Mouse (Mus musculus): ENCODE data around the gene Stat1.

Stat1 gene

GRCm38 (mm10) chr1:52120191-52120590 lies 951 bp downstream of the Stat1 start:
- Histone ChIP-seq H3K27me3 (ENCODE audit: insufficient read depth, low read length) (peaks cover 18% of the 10 kb centered on the region), H3K4me1 (replicated peaks; ENCODE audit: low read depth, low read length) (peaks cover 27% of the 10 kb centered on the region), H3K36me3 (ENCODE audit: insufficient read depth, low read length) (peaks cover 18% of the 10 kb centered on the region), H3K4me3 (replicated peaks; ENCODE audit: low read length) (peak overlapping the region; percentile 94), H3K9me3 (ENCODE audit: low read length) (no peaks in the 10 kb centered on the region)
- TF ChIP-seq NANOG (IDR thresholded peaks at IDR 0.05; ENCODE audit: borderline replicate concordance, low read length) (no peak), CTCF (conservative IDR thresholded peaks at IDR 0.05; ENCODE audit: low read length) (no peak), POU5F1 (IDR thresholded peaks at IDR 0.05; ENCODE audit: borderline replicate concordance, low read length) (no peak)

GRCm38 (mm10) chr1:52121052-52121451 lies 1.8 kb downstream of the Stat1 start:
- Histone ChIP-seq H3K9me3 (ENCODE audit: low read length) (no peaks in the 10 kb centered on the region), H3K27me3 (ENCODE audit: insufficient read depth, low read length) (peaks cover 15% of the 10 kb centered on the region), H3K36me3 (ENCODE audit: insufficient read depth, low read length) (peaks cover 18% of the 10 kb centered on the region), H3K4me3 (replicated peaks; ENCODE audit: low read length) (no peak overlapping the region), H3K4me1 (replicated peaks; ENCODE audit: low read depth, low read length) (peaks cover 27% of the 10 kb centered on the region)
- no peak for TF ChIP-seq POU5F1 (IDR thresholded peaks at IDR 0.05; ENCODE audit: borderline replicate concordance, low read length)

GRCm38 (mm10) chr1:52124818-52125217 lies 5.6 kb downstream of the Stat1 start:
- H3K4me1 ChIP-seq (replicated peaks; ENCODE audit: low read depth, low read length), result peaks cover 46% of the 10 kb centered on the region
- no peaks in the 10 kb centered on the region for H3K9me3 ChIP-seq (ENCODE audit: low read length)
- H3K4me3 ChIP-seq (replicated peaks; ENCODE audit: low read length), result no peak overlapping the region
- TF ChIP-seq POU5F1 (IDR thresholded peaks at IDR 0.05; ENCODE audit: borderline replicate concordance, low read length), result no peak
- no peak for TF ChIP-seq CTCF (conservative IDR thresholded peaks at IDR 0.05; ENCODE audit: low read length)
- no peak for TF ChIP-seq NANOG (IDR thresholded peaks at IDR 0.05; ENCODE audit: borderline replicate concordance, low read length)
- peaks cover 12% of the 10 kb centered on the region for H3K27me3 ChIP-seq (ENCODE audit: insufficient read depth, low read length)
- H3K36me3 ChIP-seq (ENCODE audit: insufficient read depth, low read length), result peaks cover 30% of the 10 kb centered on the region

GRCm38 (mm10) chr1:52127350-52127749 lies 8.1 kb downstream of the Stat1 start:
- TF ChIP-seq NANOG (IDR thresholded peaks at IDR 0.05; ENCODE audit: borderline replicate concordance, low read length) (no peak), POU5F1 (IDR thresholded peaks at IDR 0.05; ENCODE audit: borderline replicate concordance, low read length) (no peak), CTCF (conservative IDR thresholded peaks at IDR 0.05; ENCODE audit: low read length) (no peak)
- peaks cover 32% of the 10 kb centered on the region for H3K36me3 ChIP-seq (ENCODE audit: insufficient read depth, low read length)
- no peak overlapping the region for H3K4me3 ChIP-seq (replicated peaks; ENCODE audit: low read length)
- no peaks in the 10 kb centered on the region for H3K27me3 ChIP-seq (ENCODE audit: insufficient read depth, low read length)
- no peaks in the 10 kb centered on the region for H3K9me3 ChIP-seq (ENCODE audit: low read length)
- peaks cover 35% of the 10 kb centered on the region for H3K4me1 ChIP-seq (replicated peaks; ENCODE audit: low read depth, low read length)

- TF ChIP-seq NANOG (IDR thresholded peaks at IDR 0.05; ENCODE audit: borderline replicate concordance, low read length) (no peak), CTCF (conservative IDR thresholded peaks at IDR 0.05; ENCODE audit: low read length) (no peak), POU5F1 (IDR thresholded peaks at IDR 0.05; ENCODE audit: borderline replicate concordance, low read length) (no peak)
- peaks cover 33% of the 10 kb centered on the region for H3K4me1 ChIP-seq (replicated peaks; ENCODE audit: low read depth, low read length)
- H3K4me3 ChIP-seq (replicated peaks; ENCODE audit: low read length), result no peak overlapping the region
- H3K9me3 ChIP-seq (ENCODE audit: low read length), result no peaks in the 10 kb centered on the region
- peaks cover 18% of the 10 kb centered on the region for H3K36me3 ChIP-seq (ENCODE audit: insufficient read depth, low read length)
- no peaks in the 10 kb centered on the region for H3K27me3 ChIP-seq (ENCODE audit: insufficient read depth, low read length)
Observed at GRCm38 (mm10) chr1:52129794-52130193, 10.6 kb downstream of the Stat1 start.

- TF ChIP-seq CTCF (conservative IDR thresholded peaks at IDR 0.05; ENCODE audit: low read length) (no peak), POU5F1 (IDR thresholded peaks at IDR 0.05; ENCODE audit: borderline replicate concordance, low read length) (no peak), NANOG (IDR thresholded peaks at IDR 0.05; ENCODE audit: borderline replicate concordance, low read length) (no peak)
- H3K9me3 ChIP-seq (ENCODE audit: low read length), result no peaks in the 10 kb centered on the region
- peaks cover 24% of the 10 kb centered on the region for H3K4me1 ChIP-seq (replicated peaks; ENCODE audit: low read depth, low read length)
- H3K36me3 ChIP-seq (ENCODE audit: insufficient read depth, low read length), result peaks cover 12% of the 10 kb centered on the region; the same call in 1 of the 2 replicates
- no peak overlapping the region for H3K4me3 ChIP-seq (replicated peaks; ENCODE audit: low read length)
- no peaks in the 10 kb centered on the region for H3K27me3 ChIP-seq (ENCODE audit: insufficient read depth, low read length)
Observed at GRCm38 (mm10) chr1:52131787-52132377, 12.6 kb downstream of the Stat1 start.

- Histone ChIP-seq H3K4me3 (replicated peaks; ENCODE audit: low read length) (no peak overlapping the region), H3K36me3 (ENCODE audit: insufficient read depth, low read length) (peaks cover 23% of the 10 kb centered on the region), H3K4me1 (replicated peaks; ENCODE audit: low read depth, low read length) (peaks cover 22% of the 10 kb centered on the region), H3K27me3 (ENCODE audit: insufficient read depth, low read length) (no peaks in the 10 kb centered on the region), H3K9me3 (ENCODE audit: low read length) (no peaks in the 10 kb centered on the region)
- no peak for TF ChIP-seq POU5F1 (IDR thresholded peaks at IDR 0.05; ENCODE audit: borderline replicate concordance, low read length)
- TF ChIP-seq NANOG (IDR thresholded peaks at IDR 0.05; ENCODE audit: borderline replicate concordance, low read length), result no peak
- no peak for TF ChIP-seq CTCF (conservative IDR thresholded peaks at IDR 0.05; ENCODE audit: low read length)
Observed at GRCm38 (mm10) chr1:52133254-52133653, 14.0 kb downstream of the Stat1 start.

- Histone ChIP-seq H3K4me1 (replicated peaks; ENCODE audit: low read depth, low read length) (peaks cover 5% of the 10 kb centered on the region; the same call in 1 of the 2 replicates), H3K4me3 (replicated peaks; ENCODE audit: low read length) (no peak overlapping the region), H3K27me3 (ENCODE audit: insufficient read depth, low read length) (no peaks in the 10 kb centered on the region), H3K36me3 (ENCODE audit: insufficient read depth, low read length) (peaks cover 43% of the 10 kb centered on the region), H3K9me3 (ENCODE audit: low read length) (no peaks in the 10 kb centered on the region)
- TF ChIP-seq CTCF (conservative IDR thresholded peaks at IDR 0.05; ENCODE audit: low read length) (no peak), POU5F1 (IDR thresholded peaks at IDR 0.05; ENCODE audit: borderline replicate concordance, low read length) (no peak), NANOG (IDR thresholded peaks at IDR 0.05; ENCODE audit: borderline replicate concordance, low read length) (no peak)
Observed at GRCm38 (mm10) chr1:52137292-52137691, 18.1 kb downstream of the Stat1 start.

GRCm38 (mm10) chr1:52140534-52140933 lies 21.3 kb downstream of the Stat1 start:
- H3K36me3 ChIP-seq (ENCODE audit: insufficient read depth, low read length), result peaks cover 54% of the 10 kb centered on the region
- TF ChIP-seq CTCF (conservative IDR thresholded peaks at IDR 0.05; ENCODE audit: low read length) (no peak), NANOG (IDR thresholded peaks at IDR 0.05; ENCODE audit: borderline replicate concordance, low read length) (no peak), POU5F1 (IDR thresholded peaks at IDR 0.05; ENCODE audit: borderline replicate concordance, low read length) (no peak)

More at GRCm38 (mm10) chr1:52140534-52140933, 21.3 kb downstream of the Stat1 start:
- Histone ChIP-seq H3K27me3 (ENCODE audit: insufficient read depth, low read length) (no peaks in the 10 kb centered on the region), H3K4me3 (replicated peaks; ENCODE audit: low read length) (no peak overlapping the region), H3K9me3 (ENCODE audit: low read length) (no peaks in the 10 kb centered on the region), H3K4me1 (replicated peaks; ENCODE audit: low read depth, low read length) (peaks cover 5% of the 10 kb centered on the region; the same call in 1 of the 2 replicates)
